Mouse (Mus musculus) right cerebral cortex, postnatal 4 days (tissue): ENCODE results near the gene Kcnq5.

Experiments
- DNase-seq: peaks from one replicate; pipeline ENCODE4 v3.0.0-alpha.2; 2022

Gene Kcnq5

DNA sequence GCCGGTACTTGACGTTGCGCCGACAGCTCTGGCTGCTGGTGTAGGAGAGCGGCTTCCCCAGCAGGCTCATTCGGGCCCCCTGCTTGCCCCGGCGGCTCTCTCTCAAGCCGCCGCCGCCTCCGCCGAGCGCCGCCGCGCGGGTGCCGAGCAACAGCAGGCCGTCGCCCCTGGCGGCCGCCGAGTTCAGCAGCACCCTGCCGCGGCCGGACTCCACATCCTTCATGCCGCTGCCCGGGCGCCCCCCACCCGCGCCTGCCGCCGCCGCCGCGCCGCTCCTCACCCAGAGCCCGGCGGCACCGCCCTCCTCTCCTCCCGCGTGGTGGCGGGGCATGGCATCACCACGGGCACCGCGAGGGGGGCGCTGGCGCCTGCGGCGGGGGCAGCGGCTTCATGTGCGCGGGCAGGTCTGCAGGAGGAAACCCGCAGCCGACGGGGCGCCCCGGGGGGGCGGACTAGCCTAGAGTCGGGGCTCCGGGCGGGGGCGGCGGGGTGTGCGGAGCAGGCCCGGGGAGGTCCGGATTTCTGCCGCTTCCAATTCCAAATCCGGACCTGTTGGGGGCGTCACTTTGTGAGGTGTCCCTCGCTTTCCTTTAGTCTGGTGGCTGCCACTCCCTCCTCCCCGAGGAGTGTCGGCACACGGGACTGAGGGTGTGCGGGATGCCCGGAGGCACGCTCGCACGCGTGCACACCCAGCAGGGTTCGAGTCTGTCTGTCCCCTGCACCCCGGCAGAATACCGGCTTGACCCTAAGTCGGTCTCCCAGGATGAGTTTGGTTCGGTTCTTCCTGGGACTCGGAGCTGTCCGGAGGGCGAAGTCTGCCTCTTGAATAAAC lies at the start of gene Kcnq5:
Gene Kcnq5, minus strand, starts transcription at position 692 of the 832 bp plus-strand sequence.
- peak; percentile 70 for DNase-seq

DNA sequence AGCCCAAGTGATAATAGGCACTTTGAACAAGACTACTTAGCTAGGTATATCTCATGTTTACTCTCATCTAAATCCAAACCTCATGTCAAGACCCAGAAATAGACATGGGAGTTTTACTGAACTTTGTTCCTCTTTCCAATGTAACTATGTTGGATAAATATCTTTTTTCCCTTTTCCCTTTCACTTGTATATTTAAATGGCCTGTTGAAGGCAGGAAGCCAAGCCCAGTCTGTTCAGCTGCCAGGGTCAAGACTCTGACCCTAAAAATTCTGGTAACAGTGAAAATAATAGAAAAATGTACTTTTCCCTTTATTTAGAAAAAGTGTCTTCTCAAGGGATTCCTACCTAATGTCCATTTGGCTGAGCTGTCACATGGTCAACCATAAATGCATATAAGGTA lies 18.0 kb upstream of the Kcnq5 start:
- no peak for DNase-seq

DNA sequence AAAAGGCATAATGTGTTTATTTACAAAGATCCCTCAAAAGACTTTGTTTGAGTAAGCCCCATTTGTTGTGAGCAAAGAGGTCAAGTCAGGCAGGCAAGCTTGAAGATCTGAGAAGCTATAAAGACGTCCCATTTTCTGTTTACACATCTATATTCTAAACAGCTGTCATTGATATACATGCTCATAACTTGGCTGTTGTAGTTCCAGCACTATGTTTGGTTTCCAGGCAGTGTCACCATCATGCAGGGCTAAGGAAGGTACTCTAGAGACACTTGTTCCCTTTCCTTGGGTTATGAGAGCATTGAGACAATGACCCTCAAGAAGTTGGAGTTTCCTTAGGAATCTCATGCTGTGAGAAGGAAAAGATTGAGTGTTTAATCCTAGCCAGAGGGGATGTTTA lies 17.6 kb upstream of the Kcnq5 start:
- no peak for DNase-seq

DNA sequence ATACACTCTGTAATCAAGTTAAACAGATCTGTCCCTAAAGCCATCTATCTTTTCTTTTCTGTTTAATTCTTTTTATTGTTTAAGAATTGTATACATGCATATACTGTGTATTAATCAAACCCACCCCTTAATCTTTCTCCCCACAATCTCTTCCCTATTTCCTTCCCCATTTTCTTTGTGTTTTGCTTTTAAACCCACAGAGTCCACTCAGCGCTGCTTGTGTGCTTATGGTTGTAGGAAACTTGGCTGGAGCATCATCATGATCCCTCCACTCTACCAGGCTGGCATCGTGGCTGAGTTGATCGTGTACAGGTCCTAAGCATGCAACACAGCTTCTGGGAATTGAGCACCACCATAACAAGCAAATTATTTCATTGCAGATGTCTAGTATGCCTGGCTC lies 12.3 kb upstream of the Kcnq5 start:
- DNase-seq: no peak

DNA sequence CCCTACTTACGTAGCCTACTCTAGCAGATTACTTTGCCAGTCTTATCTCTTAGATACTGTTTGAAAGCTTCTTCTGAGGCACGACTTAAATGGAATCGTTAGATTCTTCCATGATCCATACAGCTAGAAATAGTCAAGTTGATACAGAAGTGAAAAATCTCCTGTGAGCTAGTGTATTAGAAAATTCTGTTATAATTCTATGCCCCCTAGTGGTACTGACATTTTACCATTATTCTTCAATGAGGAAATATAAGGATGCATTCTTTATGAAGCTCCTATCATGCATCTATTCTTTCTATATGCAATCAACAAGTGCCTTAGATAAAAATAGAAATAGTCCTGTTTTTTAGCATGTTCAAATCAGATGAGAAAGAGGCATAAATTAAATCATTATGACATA lies 5.4 kb upstream of the Kcnq5 start:
- DNase-seq: no peak

DNA sequence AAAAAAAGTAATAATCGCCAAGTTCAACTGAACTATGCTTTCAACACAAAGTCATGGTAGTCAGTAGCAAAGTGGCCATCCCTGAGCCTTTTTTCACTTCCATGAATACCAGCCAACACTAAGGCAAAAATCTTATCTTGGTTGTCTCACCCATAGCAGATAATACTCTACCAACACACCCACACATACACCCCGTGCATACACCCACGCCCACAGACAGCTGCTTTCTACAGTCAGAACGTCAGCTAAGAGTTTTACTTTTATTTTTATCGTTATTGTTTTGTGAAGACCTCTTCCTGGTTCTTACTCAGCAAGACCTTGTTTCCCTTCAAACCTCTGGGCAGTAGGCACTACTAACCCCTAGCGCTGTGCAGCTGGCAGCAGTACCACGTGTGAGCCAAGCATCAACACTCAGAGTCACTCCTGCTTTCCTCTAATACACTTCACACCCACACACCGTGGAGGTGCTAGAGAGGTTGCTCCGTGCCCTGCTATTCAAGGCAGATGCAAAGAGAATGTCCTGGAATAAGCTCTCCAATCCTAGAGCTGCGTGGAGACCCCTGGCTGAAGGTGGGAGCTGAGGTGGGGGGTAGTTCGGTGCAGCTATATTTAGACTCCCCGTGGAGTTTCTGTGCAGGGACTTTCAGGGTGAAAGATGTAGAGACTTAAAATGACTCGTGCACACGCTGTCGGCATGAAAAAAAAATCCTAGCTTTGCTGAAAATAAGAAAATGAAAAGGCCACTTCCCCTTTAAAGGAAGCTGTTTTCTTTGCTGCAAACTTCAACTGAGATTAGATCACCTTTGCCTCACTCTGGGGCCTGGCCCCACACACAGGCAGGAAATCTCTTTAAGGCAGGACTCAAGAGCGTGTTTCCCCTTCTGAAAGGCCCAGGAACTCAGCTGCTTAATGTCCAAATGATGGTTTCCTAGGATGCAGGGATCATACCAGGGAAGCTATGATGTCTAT lies 1.4 kb upstream of the Kcnq5 start:
- no peak for DNase-seq

DNA sequence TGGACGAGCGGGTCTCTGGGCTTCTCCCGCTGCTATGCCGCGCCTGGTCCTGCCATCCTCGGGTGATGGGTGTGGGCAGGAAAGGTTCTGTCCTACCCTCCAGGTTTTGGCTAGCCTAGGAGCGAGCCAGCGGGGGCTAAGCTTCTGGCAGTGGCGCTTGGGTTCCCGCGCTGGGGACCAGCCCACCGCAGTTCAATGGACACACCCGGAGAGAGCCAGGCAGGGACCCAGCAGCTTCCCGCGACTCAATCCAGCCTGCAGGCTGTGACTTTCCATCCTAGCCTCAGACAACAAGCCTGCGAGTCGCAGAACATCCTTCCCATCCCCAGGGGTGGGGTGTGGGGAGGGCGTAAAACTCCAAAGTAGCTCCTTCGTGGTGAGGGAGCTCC lies 335 bp upstream of the Kcnq5 start:
- DNase-seq: peak; percentile 42

DNA sequence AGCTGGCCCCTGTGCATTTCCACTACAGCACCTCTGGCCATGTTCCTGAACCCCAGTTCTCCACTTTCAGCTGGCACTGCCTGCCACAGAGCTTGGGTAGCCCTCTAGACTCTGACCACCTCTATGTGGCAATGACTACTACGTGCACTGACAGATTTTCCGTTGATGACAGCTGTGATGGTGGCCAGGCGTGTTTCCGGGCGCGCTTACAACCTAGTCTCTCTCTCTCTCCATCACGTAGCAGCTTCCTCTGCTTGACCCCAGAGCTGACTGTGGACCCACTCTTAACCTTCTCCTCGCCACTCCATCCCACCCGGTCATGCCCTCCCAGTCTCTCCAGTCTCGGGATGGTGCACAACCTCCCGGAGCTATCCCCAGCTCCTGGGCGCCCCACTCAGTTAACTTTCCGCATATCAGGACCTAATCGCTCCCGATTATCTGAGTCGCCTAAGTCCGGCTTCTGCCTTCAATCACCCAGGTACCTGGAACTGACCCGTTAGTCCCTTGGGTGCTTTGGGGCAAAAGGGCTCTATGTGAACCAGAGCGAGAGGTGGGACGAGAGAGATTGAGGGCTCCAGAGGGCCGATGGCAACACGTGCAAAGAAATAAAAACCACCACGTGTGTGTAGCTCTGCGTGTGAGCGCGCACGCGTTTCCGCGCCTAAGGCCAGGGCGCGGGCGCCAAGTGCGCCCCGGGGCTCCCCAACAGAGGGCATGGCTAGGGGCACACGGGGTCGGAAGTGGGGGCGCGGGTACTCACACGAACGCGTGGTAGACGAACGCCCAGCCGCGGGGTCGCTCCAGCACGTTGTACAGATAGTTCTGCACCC lies 1.1 kb downstream of the Kcnq5 start:
- no peak for DNase-seq

DNA sequence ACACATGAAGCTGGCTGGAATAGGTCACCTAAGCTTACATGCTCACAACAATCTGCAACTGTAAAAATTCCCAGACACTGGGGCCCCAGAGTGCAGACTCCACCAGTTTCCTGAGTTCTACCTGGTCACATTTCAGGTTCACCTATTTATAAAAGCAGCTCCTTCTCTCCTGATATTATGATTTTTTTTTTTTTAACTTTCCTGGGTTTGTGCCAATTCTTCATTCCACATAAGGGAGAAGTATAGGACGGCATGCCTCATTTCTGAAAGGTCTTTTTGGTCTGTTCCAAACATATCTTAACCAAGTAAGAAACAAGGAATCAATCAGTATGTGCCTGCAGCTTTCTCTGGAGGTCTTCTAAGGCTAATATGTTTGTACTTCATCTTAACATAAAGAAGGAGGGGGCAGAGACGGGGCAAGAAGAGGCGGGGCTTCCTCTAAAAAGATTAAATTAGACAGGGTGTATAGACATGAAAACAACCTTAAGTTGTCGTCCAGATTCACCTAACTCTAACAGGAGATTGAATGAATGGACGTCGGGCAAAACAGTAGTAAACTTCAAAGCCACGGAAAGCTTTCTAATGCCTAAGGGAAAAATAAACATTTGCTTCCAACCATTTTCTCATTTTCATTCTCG lies 2.0 kb downstream of the Kcnq5 start:
- DNase-seq: no peak

DNA sequence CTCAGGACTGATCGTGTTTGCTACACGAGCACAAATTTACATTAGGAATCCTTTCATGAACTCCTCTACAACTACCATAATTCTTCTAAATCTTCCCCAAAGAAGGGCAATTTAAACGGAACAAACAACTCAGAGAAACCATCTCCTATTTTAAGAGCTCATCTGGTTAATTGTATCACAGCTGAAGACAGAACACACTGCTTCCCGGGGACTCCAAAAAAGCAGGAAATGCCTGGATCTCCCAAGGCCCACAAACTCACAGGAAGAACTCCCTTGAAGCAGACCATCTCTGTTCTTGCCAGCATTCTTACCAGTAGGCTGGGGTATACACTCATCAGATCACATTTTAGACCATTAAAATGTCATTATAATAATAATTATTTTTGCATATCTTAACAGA lies 3.7 kb downstream of the Kcnq5 start:
- DNase-seq: no peak

DNA sequence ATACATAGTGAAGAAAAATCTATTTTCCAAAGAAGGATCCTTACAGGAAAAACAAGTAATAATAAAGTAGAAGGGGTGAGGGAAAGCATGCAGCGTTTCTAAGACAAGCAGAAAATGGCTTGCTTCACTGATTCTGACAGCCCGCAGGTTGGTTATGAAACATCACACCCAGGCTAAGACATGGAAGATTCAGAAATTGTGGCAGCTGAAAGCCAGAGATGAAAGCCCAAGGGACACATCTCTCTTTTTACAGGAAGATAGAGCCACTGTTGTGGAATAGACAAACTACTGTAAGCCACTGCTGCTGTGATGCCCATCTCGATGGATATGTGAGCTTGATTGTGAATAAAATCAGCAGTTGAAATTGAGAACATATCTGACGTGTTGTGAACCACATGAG lies 20.9 kb downstream of the Kcnq5 start:
- DNase-seq: no peak

DNA sequence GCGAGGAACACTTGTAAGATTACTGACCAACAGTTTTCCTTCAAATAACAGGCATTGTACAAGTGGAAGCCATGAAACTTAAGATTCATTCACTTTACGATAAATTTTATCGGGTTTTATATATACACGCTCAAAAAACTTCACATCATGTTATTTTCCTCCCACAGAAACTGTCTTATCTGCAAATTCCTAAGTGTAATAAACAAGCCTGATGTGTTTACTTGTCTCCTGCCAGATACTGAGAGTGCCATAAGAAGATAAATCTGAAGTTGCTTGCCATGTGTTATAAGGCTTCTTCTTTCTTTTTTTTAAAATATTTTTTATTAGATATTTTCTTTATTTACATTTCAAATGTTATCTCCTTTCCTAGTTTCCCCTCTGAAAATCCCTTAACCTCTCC lies 34.6 kb downstream of the Kcnq5 start:
- no peak for DNase-seq

DNA sequence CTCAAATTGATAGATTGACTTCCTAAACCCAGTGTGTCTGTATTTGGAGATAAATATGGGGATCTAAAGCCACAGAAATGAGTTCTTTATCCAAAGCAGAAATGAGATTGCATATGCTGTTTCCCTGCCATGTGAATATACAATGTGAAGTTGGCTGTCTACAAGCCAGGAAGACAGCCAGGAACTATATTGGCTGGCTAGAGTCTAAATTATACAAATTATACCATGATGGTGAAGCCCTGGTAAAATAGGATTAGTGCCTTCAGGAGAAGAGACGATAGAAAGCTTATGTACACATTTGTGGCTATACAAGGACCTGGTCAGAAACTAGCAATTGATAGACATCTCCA lies 38.5 kb downstream of the Kcnq5 start:
- DNase-seq: no peak

DNA sequence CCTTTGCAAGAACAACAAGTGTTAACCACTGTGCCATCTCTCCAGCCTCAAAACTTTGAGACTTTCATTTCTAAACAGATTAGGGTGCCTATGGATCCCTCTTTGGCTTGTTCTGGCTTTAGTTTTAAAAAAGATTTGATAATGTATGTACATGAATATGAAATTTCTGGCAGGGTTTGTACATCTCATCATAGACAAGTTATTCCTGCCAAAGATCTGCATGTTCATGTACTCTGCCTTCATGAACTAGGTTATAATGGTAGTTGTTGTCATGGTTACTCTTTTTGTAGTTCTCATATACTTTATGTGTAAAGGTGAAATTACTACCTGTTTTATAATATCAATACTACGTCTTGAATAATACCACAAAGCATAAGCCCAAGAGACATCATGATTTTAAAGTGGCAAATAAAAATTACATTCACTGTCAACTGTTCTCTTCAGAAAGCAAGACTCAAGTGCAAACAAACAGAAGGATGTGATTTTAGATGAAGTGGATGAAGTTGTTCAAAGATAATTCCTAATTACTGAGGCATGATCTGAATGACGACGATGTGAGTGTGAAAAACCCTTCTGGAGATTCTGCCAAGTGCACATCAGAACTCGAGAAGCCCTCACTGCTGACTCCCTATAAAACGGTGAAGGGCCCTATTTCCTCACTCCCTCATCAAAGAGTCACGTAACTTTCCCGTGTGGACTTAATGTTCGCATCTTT lies 39.0 kb downstream of the Kcnq5 start:
- DNase-seq: no peak

DNA sequence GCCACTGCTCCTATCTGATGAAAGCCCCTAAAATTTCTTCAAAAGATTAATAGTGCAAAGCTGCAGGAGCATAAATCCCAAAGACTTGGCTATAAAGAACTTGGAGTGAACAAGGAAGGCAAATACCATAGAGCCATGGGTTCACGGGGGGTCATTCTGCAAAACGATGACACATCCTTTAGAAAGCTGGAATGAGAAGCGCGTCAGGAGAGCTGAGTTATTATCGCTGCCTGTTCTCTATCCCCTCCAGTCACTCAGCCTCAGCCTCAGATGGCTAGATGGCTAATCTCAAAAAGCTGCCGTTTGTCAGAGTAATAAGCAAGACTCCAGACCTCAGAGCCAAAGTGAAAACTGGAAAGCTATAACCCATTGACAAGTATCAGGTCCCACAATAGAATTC lies 42.5 kb downstream of the Kcnq5 start:
- no peak for DNase-seq

DNA sequence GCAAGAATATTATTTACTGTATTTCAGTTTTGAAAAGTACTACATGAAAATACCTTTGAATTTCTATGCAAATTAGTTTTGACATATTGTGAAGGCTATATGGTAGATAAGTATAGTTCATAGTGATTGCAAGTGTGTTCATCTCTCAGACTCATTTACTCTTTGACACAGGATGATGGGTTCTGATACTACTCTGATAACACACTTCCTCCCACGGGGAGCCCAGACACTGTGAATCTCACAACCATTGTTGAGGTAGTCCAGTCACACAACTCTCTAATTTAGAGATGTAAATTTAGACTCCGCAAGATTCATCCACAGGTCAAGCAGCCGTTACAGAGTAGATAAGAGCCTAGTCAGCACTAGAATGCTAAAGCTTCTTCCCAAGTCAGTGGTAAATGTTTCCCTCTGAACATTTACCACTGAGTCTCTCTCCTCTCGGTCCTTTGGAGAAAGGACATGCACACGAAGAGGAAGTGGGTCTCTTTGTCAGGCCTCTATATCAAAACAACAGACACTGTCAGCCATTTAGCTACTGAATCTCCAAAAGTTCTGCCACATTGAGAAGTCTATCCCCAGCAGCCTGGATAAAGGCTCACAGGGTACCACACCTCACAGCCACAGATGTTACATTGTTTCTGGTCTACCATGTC lies 65.5 kb downstream of the Kcnq5 start:
- no peak for DNase-seq

DNA sequence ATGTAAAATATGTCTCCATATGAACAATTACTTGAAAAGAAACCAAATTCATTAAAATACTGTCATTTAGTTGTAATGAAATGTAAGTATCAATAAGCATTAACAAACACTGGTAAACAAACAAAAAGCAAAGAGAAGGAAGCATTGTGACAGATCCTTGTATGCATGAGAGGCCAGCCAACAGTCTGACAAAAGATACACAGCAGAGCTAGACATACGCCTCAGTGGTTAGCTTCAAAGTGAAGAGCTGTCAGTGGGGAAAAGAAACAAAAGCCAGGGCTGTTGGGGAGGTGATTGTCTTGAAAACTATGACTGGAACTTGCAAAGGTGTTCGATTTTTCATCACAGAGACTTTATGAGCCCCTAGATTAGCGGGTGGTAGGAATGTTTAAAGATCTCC lies 78.0 kb downstream of the Kcnq5 start:
- DNase-seq: no peak

DNA sequence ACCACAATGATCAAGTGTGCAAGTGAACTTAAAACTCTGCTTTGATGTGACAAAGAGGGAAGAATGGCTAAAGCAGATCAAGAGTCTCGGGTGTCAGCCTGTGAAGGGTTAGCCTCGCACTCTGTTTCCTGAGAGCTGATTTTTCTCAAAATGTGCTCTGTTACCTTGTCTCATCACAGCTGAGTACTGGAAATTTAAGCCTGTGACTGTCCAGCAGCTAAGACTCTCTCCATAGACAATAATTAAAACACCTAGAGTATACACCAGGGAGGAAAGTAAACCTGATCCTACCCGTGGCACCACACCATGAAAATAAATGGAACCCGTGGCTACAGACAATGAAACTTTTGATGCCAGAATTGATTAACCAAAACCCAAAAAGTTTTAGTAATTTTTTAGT lies 90.9 kb downstream of the Kcnq5 start:
- DNase-seq: no peak

DNA sequence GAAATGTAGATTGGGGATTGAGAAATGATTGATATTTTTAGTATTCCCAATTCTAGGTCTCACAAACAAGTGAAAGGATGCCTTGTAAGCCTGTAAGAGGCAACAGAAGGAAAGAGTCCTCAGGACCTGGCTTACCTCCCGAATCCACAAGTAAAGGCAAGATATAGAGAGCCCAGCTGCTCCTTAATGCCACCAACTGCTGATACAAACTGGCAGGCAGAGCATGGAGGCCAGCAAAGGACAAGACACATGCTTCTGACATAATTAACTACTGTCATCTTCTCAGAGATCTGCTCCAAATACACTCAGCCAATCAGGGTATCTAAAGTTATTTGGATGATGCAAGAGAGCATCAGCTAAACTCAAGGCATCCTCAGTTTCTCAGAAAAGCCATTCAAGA lies 93.3 kb downstream of the Kcnq5 start:
- DNase-seq: peak; percentile 5

DNA sequence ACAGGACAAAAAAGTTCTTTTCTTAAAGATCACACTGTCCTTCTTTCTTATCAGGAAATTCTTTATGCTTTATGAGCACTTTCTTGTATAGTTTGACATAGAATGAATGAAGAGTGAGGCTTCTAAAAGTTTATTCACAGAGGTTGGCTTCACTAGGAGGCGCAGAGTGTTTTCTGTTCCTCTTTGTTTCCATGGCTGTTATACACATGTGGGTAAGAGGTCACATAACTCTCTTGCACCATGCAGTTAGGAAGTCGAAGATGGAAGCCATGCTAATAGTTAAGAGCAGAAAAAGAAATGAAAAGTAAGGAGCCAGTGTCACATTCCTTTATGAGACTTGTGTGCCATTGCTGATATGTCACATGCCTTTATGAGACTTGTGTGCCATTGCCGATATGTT lies 105.3 kb downstream of the Kcnq5 start:
- no peak for DNase-seq

DNA sequence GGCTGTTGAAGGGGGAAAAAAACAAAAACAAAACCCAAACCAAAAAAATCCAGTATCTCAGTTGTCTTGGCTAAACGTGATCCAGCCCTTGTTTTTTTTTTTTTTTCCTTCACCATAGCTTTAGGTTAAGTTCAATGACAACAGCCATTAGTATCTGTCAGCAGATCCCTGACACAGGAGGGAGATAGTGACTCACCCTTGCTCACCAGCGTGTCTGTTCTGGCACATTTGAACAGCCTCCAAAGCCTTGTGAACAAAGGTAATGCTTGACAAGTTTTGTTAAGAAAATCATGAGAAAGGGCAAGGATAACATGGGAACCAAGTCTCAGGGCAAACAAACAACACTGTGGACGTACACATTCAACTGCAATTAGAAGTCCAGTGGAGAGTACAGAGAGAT lies 123.2 kb downstream of the Kcnq5 start:
- no peak for DNase-seq

DNA sequence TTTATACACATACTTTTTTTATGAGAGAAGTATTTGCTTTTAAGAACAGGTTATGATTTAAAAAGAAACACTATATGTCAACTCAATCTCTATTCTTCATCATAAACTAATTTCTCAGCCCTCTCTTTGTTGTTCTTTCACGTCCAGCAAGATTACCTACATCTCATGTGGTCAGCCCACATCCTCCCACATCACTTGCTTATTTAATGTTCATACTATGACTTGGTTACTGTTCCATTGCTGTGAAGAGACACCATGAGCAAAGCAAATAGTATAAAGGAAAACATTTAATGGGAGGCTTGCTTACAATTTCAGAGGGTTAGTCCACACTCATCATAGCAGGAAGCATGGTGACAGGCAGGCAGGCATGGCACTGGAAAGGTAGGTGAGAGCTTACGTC lies 124.4 kb downstream of the Kcnq5 start:
- no peak for DNase-seq
